Mouse (Mus musculus): Measurements from ENCODE around the gene Plekhm2.

GRCm38 (mm10) chr4:141705331-141705730, 40.6 kb upstream of the Plekhm2 start:
- TF ChIP-seq GATA1 (IDR thresholded peaks at IDR 0.05; ENCODE audit: low read depth, low read length): no peak
- TF ChIP-seq EP300 (IDR thresholded peaks at IDR 0.05; ENCODE audit: low read depth in 1 of 2, low read length in 2 of 2): no peak
- TF ChIP-seq NRF1 (IDR thresholded peaks at IDR 0.05; ENCODE audit: insufficient read depth, low read depth, low read length, poor library complexity, severe bottlenecking): no peak
- TF ChIP-seq USF1 (IDR thresholded peaks at IDR 0.05; ENCODE audit: low read depth, low read length): no peak
- TF ChIP-seq SMC3 (IDR thresholded peaks at IDR 0.05; ENCODE audit: low read depth, low read length): no peak
- TF ChIP-seq MXI1 (IDR thresholded peaks at IDR 0.05; ENCODE audit: low read depth, low read length): no peak
- TF ChIP-seq POLR2AphosphoS5 (IDR thresholded peaks at IDR 0.05; ENCODE audit: borderline replicate concordance, low read depth, low read length): no peak
- TF ChIP-seq CHD2 (IDR thresholded peaks at IDR 0.05; ENCODE audit: low read length): no peak

Measured in MEL (cell line).